Mouse (Mus musculus) left cerebral cortex, adult 2 months (tissue): ENCODE measurements around the gene Nlgn3. TPM values are rescaled to one million over a fixed set of nuclear protein-coding genes. Genes with fewer than 3 reads are reported as not detected.
"Not testable (repeated sequence)": the region's sequence is repeated elsewhere in the genome, so short reads cannot be mapped to it uniquely, and the experiment has no call there.

Experiments
- DNase-seq, 2 experiments: peaks; one replicate each; pipeline ENCODE4 v3.0.0; 2021 to 2022; ENCODE audit warnings: low spot score in 2 of 2, mixed read lengths in 1 of 2; ENCODE audit errors: extremely low spot score in 1 of 2
- H3K27ac ChIP-seq: fragments of 200-600 bp; 2 replicates; pipeline ENCODE4 v1.8.1; 2022
- H3K4me3 ChIP-seq: fragments of 200-600 bp; 2 replicates; pipeline ENCODE4 v1.8.1; 2022
- CTCF ChIP-seq: fragments of 200-600 bp; IDR thresholded peaks from 2 replicates; pipeline ENCODE4 v1.8.1; 2022; ENCODE audit warnings: antibody characterized with exemption, mild to moderate bottlenecking, moderate library complexity
- intact Hi-C: fragments of 180-260 bp; cut with DNase I; formaldehyde crosslinking; loops from one replicate; pipeline ENCODE4 v1.15.1; 2025
- total RNA-seq, 2 experiments: library from RNA; stranded (reverse); gene quantifications; 2 replicates each; pipeline ENCODE4 v1.2.3; 2021

Nlgn3 gene
- total RNA-seq, 2 experiments from 2014 or later, result 159 to 160 TPM

DNA sequence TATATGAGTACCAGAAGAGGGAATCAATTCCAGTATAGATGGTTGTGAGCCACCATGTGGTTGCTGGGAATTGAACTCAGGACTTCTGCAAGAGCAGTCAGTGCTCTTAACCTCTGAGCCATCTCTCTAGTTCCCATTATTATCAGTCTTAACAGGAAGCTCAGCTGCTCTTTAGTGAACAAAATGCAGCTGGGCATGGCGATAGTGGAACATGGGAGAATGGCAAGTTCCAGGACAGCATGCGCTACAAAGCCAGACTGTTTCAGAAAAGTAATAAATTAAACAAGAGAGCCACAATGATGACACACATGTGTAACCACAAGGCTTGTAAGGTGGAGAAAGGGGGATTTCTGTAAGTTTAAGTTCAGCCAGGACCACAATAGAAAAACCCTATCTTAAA is 46.5 kb downstream of the Nlgn3 start:
- no peak for DNase-seq
- no peak for TF ChIP-seq CTCF
- intact Hi-C loops, result no loop called here
- Histone ChIP-seq H3K27ac (no peak overlapping the region), H3K4me3 (no peak overlapping the region)

DNA sequence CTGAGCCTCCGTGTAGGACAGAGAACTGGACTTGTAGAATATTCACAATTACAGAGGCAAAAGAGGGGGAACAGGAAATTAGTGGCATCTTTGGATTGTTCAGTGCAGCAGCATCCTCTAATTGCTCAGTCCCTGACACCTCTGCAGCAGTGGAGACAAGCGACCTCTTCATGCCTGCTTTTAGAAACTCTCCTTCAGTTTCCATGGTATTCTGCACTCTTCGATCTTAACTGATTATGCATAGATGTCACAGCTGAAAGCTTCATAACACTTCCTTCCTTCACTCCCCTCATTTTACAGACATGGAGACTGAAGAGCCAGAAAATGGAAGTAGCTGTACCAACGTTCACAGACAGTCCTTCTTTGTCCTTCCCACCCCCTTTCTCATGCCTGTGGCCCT is 47.5 kb downstream of the Nlgn3 start:
- intact Hi-C loops, result no loop called here
- TF ChIP-seq CTCF, result no peak
- H3K27ac ChIP-seq, result no peak overlapping the region
- no peak overlapping the region for H3K4me3 ChIP-seq
- DNase-seq, result no peak

DNA sequence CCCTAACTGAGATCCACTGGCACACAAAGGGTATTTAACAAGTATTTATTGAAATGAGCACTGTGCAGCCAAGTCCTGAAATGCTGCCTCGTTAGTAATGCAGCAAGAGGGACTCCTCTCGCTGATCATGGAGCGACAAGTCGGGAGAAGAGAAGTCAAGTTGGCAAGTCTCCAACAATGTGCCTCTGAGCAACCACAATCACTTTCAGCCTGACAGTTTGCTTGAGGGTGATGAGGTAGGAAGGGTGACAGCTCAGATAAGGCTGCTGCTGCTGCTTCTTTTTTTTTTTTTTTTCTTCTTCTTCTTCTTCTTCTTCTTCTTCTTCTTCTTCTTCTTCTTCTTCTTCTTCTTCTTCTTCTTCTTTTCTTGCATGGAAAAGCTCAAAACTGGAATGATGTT is 52.2 kb downstream of the Nlgn3 start:
- H3K27ac ChIP-seq, result no peak overlapping the region
- DNase-seq, result no peak
- no peak for TF ChIP-seq CTCF
- intact Hi-C loops, result no loop called here
- H3K4me3 ChIP-seq, result no peak overlapping the region

DNA sequence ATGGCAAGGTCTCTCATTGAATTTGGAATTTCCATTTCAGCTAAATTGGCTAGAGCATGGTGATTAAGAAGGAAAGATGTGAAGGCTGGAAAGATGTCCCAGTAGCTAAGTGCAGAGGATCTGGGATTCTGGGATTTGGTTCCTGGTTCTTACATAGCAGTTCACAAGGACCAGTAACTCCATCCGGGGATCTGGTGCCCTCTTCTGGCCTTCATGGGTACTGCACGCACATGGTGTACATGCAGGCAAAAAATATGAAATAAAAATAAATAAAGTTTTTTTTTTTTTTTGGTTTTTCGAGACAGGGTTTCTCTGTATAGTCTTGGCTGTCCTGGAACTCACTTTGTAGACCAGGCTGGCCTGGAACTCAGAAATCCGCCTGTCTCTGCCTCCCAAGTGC is 59.9 kb downstream of the Nlgn3 start:
- H3K4me3 ChIP-seq, intact Hi-C loops, H3K27ac ChIP-seq, DNase-seq: not testable (repeated sequence)

DNA sequence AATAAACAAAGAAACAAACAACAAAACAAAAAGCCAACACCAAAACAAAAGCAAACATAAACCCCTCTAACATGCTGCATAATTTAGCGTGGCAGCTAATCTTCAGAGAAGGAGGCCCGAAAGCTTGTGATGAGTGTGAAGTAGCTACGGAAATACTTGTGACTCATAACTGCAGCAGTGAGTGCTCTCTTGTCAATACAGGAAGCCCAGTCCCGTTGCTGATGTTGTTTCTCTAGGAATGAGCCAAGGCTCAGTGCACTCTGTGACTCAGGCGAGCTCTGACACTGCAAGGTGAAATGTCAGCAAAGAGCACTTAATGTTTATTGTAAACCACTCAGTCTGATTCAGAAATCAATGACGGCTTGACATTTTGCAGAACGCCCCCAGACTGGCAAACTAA is 70.0 kb downstream of the Nlgn3 start:
- Histone ChIP-seq H3K27ac (no peak overlapping the region), H3K4me3 (no peak overlapping the region)
- no peak for DNase-seq
- TF ChIP-seq CTCF, result no peak
- intact Hi-C loops, result no loop called here

DNA sequence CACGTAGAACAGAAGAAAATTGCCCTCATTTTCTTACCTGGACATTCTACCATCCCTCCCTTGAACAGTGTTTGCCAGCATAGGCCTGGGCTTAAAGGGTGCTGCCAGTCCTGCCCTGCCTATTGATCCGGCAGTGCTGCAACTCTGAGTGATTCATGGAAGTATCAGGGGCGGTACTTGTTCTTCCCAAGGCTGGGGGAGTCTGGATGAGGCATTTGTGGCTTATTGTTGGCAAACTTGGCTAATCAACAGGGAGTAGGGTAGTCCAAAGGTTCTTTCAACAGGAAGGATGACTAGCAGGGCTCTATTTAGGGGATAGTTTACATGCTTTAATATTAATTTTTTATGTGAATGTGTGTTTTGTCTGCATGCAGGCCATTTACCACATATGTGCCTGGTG is 71.6 kb downstream of the Nlgn3 start:
- intact Hi-C loops, result no loop called here
- TF ChIP-seq CTCF, result no peak
- Histone ChIP-seq H3K27ac (no peak overlapping the region), H3K4me3 (no peak overlapping the region)
- DNase-seq, result no peak

DNA sequence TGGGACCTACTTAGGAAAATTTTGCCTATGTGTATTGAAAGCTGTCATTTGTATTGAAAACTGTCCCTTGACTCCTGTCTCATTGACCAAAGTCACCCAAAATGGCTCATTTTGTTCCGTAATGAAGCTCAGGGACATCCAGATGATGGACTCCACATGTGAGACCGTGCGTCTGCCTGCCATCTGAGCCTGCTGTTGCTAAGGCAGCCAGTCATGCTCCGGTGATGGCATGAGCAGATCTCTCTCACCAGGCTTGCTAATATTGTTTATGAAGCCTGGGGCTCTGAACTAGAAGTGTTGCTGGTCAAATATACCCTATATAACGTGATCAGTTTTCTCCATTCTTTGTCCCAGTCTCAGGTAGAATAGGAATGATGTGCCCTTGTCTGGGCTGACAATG is 74.0 kb downstream of the Nlgn3 start:
- no peak overlapping the region for H3K4me3 ChIP-seq
- intact Hi-C loops, result no loop called here
- H3K27ac ChIP-seq, result no peak overlapping the region
- no peak for DNase-seq
- no peak for TF ChIP-seq CTCF

Other genes starting within 250 kb of the Nlgn3 start
- under 1 TPM in 1 of 2 experiments, not detected in 1; 0.09 TPM for gene Tex11, start 239.5 kb upstream of the Nlgn3 start, total RNA-seq
- gene Slc7a3, start 213.1 kb upstream of the Nlgn3 start, total RNA-seq, result 1 to 10 TPM; 7.1 to 8.8 TPM
- gene Snx12, start 76.6 kb upstream of the Nlgn3 start, total RNA-seq, result 10 to 100 TPM; 76.8 to 81.7 TPM
- gene Foxo4, start 44.6 kb upstream of the Nlgn3 start, total RNA-seq, result 10 to 100 TPM; 16.6 to 18.1 TPM
- gene Gm614, start 35.2 kb upstream of the Nlgn3 start, total RNA-seq, result not detected
- 1 to 10 TPM; 1.4 to 2.0 TPM for gene Il2rg, start 30.9 kb upstream of the Nlgn3 start, total RNA-seq
- gene Gm20489, start 30.1 kb upstream of the Nlgn3 start, total RNA-seq, result not detected
- gene Med12, start 25.1 kb upstream of the Nlgn3 start, total RNA-seq, result 10 to 100 TPM; 21.8 to 25.8 TPM
- gene Gjb1, start 77.2 kb downstream of the Nlgn3 start, total RNA-seq, result 1 to 10 TPM; 6.4 to 8.8 TPM
- 100 to 1,000 TPM; 142 to 174 TPM for gene Zmym3, start 121.7 kb downstream of the Nlgn3 start, total RNA-seq
- 100 to 1,000 TPM in 1 of 2 experiments, 10 to 100 TPM in 1; 98.2 to 123 TPM for gene Nono, start 130.2 kb downstream of the Nlgn3 start, total RNA-seq
- gene Itgb1bp2, start 149.9 kb downstream of the Nlgn3 start, total RNA-seq, result 1 to 10 TPM in 1 of 2 experiments, under 1 TPM in 1; 0.68 to 1.2 TPM
- gene Taf1, start 233.6 kb downstream of the Nlgn3 start, total RNA-seq, result 10 to 100 TPM; 53.2 to 53.5 TPM